Mouse (Mus musculus) thymus, postnatal 0 days (tissue): ENCODE measurements around the gene Manf. TPM values are rescaled to one million over a fixed set of nuclear protein-coding genes. Genes with fewer than 3 reads are reported as not detected.
A peak's percentile ranks its signal among the peaks of the same experiment; 100 is the strongest.

ENCODE experiments used
- DNase-seq: peaks from one replicate; pipeline ENCODE4 v3.0.0-alpha.2; 2015; ENCODE audit warnings: low spot score
- polyA plus RNA-seq: library from polyadenylated mRNA; unstranded; fragments of >200 nt; fragmentation: Nextera tagmentation; extraction: Ambion mirVana; gene quantifications from 2 replicates; pipeline ENCODE4 v1.2.1, GENCODE M21; 2015

The Manf gene
- polyA plus RNA-seq, result 221 and 276 TPM in 2 replicates

GRCm38 (mm10) chr9:106891829-106892551 lies at the start of gene Manf:
TSS of gene Manf (minus strand) at chr9:106891979.
- peak; percentile 98 for DNase-seq

GRCm38 (mm10) chr9:106934998-106935397 lies 43.2 kb upstream of the Manf start:
- no peak for DNase-seq

- no peak for DNase-seq
These were observed 23.1 kb upstream of the Manf start for GRCm38 (mm10) chr9:106914878-106915277.

GRCm38 (mm10) chr9:106913759-106914158 lies 22.0 kb upstream of the Manf start:
- DNase-seq, result no peak

GRCm38 (mm10) chr9:106911624-106912023 lies 19.8 kb upstream of the Manf start:
- DNase-seq, result no peak

GRCm38 (mm10) chr9:106908715-106909114 lies 16.9 kb upstream of the Manf start:
- no peak for DNase-seq

GRCm38 (mm10) chr9:106908174-106908573 lies 16.4 kb upstream of the Manf start:
- no peak for DNase-seq

- DNase-seq, result no peak
These were observed 14.8 kb upstream of the Manf start for GRCm38 (mm10) chr9:106906597-106906996.

- DNase-seq, result peak; percentile 49
These were observed 12.0 kb upstream of the Manf start for GRCm38 (mm10) chr9:106903791-106904134.

- no peak for DNase-seq
These were observed 11.5 kb upstream of the Manf start for GRCm38 (mm10) chr9:106903099-106903790.

- no peak for DNase-seq
These were observed 9.8 kb upstream of the Manf start for GRCm38 (mm10) chr9:106901596-106901995.

- DNase-seq, result no peak
These were observed 7.1 kb upstream of the Manf start for GRCm38 (mm10) chr9:106898901-106899300.

GRCm38 (mm10) chr9:106893327-106893726 lies 1.5 kb upstream of the Manf start:
- no peak for DNase-seq

GRCm38 (mm10) chr9:106892552-106892875 lies 735 bp upstream of the Manf start:
- DNase-seq, result no peak

- no peak for DNase-seq
These were observed 438 bp downstream of the Manf start for GRCm38 (mm10) chr9:106891341-106891741.

- no peak for DNase-seq
These were observed 1.1 kb downstream of the Manf start for GRCm38 (mm10) chr9:106890496-106891240.

GRCm38 (mm10) chr9:106889321-106889720 lies 2.5 kb downstream of the Manf start:
- no peak for DNase-seq

- no peak for DNase-seq
These were observed 3.4 kb downstream of the Manf start for GRCm38 (mm10) chr9:106888346-106888745.

- peak; percentile 99 for DNase-seq
These were observed 4.7 kb downstream of the Manf start, which contains the start of gene Rbm15b for GRCm38 (mm10) chr9:106886828-106887702. TSS of gene Rbm15b (minus strand) at chr9:106887428.

GRCm38 (mm10) chr9:106885901-106886731 lies 5.7 kb downstream of the Manf start:
- DNase-seq, result peak; percentile 68
